ENCODE assay signal across 8 mouse cellular contexts in the genomic region with DNA sequence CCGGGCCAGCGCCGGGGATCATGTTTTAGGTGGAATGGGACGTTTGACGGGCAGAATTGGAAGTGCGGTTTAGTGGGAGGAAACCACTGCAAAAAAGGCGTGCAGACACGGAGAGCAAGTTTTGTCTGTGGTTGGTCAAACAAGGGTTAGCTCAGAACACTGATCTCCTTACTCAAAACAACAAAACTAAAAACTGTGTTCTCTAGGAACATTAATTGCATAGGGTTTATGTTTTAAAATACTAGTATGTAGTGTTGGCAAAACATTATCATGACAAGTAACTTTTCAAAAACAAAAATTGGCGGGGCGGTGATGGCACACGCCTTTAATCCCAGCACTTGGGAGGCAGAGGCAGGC. TPM values are rescaled to one million over a fixed set of nuclear protein-coding genes. Genes with fewer than 3 reads are reported as not detected.
DNase-seq lines count a peak whose midpoint lies in the region; ATAC-seq and TF ChIP-seq lines count a peak whose summit lies in the region.

No protein-coding gene starts in this region.

- intact Hi-C loops in left cerebral cortex, postnatal 36 days (cut with DNase I), result loop anchor here (5.0 kb wide), 1 partner anchor 49 kb away; no protein-coding TSS in a partner anchor

- TF ChIP-seq EP300 in lung, postnatal 0 days (IDR thresholded peaks at IDR 0.05), result no peak

- H3K4me3 ChIP-seq in lung, postnatal 0 days (ENCODE audit: low read depth, low read length), result peak overlapping the region; percentile 74
- peak overlapping the region; percentile 67 for H3K4me3 ChIP-seq in forebrain, embryonic 12.5 days (replicated peaks)
- peak overlapping the region; percentile 64 for H3K4me3 ChIP-seq in limb, embryonic 12.5 days (replicated peaks)

- H3K4me2 ChIP-seq in lung, postnatal 0 days (replicated peaks; ENCODE audit: low read depth, low read length), result peak overlapping the region; percentile 78
- H3K4me2 ChIP-seq in forebrain, embryonic 12.5 days, result peak overlapping the region; percentile 61
- peak overlapping the region; percentile 61 for H3K4me2 ChIP-seq in limb, embryonic 12.5 days

- H3K9me3 ChIP-seq in lung, postnatal 0 days (ENCODE audit: low read length), result no peaks in the 10 kb centered on the region
- no peaks in the 10 kb centered on the region for H3K9me3 ChIP-seq in forebrain, embryonic 12.5 days
- no peaks in the 10 kb centered on the region for H3K9me3 ChIP-seq in limb, embryonic 12.5 days

- no peaks in the 10 kb centered on the region for H3K4me1 ChIP-seq in lung, postnatal 0 days (ENCODE audit: insufficient read depth, low read depth, low read length)
- H3K4me1 ChIP-seq in forebrain, embryonic 12.5 days, result peaks cover 9% of the 10 kb centered on the region; the same call in 1 of the 2 replicates
- 0 out of 2 replicates have a peak, but pooled peaks cover 3% of the 10 kb centered on the region for H3K4me1 ChIP-seq in limb, embryonic 12.5 days (replicated peaks)

- peak overlapping the region; percentile 48 for H3K9ac ChIP-seq in lung, postnatal 0 days (replicated peaks; ENCODE audit: low read depth)
- H3K9ac ChIP-seq in forebrain, embryonic 12.5 days, result peak overlapping the region; percentile 73
- H3K9ac ChIP-seq in limb, embryonic 12.5 days (replicated peaks), result peak overlapping the region; percentile 80; the same call in 1 of the 2 replicates

- peak overlapping the region; percentile 90 for H3K27ac ChIP-seq in lung, postnatal 0 days (ENCODE audit: low read length)
- H3K27ac ChIP-seq in forebrain, embryonic 12.5 days, result peak overlapping the region; percentile 90
- peak overlapping the region; percentile 93 for H3K27ac ChIP-seq in limb, embryonic 12.5 days

- H3K36me3 ChIP-seq in lung, postnatal 0 days (ENCODE audit: insufficient read depth, low read length), result no peaks in the 10 kb centered on the region; the same call in 1 of the 2 replicates
- H3K36me3 ChIP-seq in forebrain, embryonic 12.5 days (replicated peaks), result peaks cover 12% of the 10 kb centered on the region; the same call in 1 of the 2 replicates
- H3K36me3 ChIP-seq in limb, embryonic 12.5 days, result peaks cover 22% of the 10 kb centered on the region; the same call in 1 of the 2 replicates

- no peak for ATAC-seq in lung, postnatal 0 days
- ATAC-seq in forebrain, embryonic 12.5 days (ENCODE audit: low FRiP score), result no peak
- no peak; the same call in 1 of the 2 replicates for ATAC-seq in limb, embryonic 12.5 days (ENCODE audit: insufficient number of reproducible peaks, insufficient read depth, low FRiP score, low TSS enrichment, low read depth)
- ATAC-seq in megakaryocyte-erythroid progenitor cell, adult 5-6 weeks (replicated peaks; ENCODE audit: low FRiP score, low TSS enrichment, poor library complexity, severe bottlenecking), result no peak

- no peak for TF ChIP-seq CTCF in lung, postnatal 0 days (IDR thresholded peaks at IDR 0.05)

- 33% methylated on average over 11 of the region's 11 CpGs for WGBS in lung, postnatal 0 days
- 39% methylated on average over 11 of the region's 11 CpGs for WGBS in forebrain, embryonic 12.5 days
- 41% methylated on average over 11 of the region's 11 CpGs for WGBS in limb, embryonic 12.5 days

- DNase-seq in lung, postnatal 0 days (ENCODE audit: low spot score), result no peak
- no peak for DNase-seq in lung, postnatal 14 days
- DNase-seq in skeletal muscle tissue, adult 2 months (ENCODE audit: low read depth, low spot score), result peak; percentile 4
- no peak for DNase-seq in ovary, postnatal 14 days (ENCODE audit: low spot score)
- no peak for DNase-seq in left cerebral cortex, postnatal 36 days (ENCODE audit: low spot score in 2 of 2)

- no peaks in the 10 kb centered on the region for H3K27me3 ChIP-seq in lung, postnatal 0 days (replicated peaks; ENCODE audit: insufficient read depth, low read length)
- H3K27me3 ChIP-seq in forebrain, embryonic 12.5 days, result no peaks in the 10 kb centered on the region
- H3K27me3 ChIP-seq in limb, embryonic 12.5 days, result no peaks in the 10 kb centered on the region

RNA-seq across cellular contexts. Expression of gene Pole4, which starts 52.0 kb away (rescaled TPM):
- 57.4 and 60.4 TPM in 2 replicates for polyA plus RNA-seq in lung, postnatal 0 days (2015; fragmentation: Nextera tagmentation; extraction: Ambion mirVana)
- 91.2 and 91.3 TPM in 2 replicates for polyA plus RNA-seq in forebrain, embryonic 12.5 days (2016; fragmentation: Nextera tagmentation; extraction: Ambion mirVana)
- polyA plus RNA-seq in limb, embryonic 12.5 days (2016; fragmentation: Nextera tagmentation; extraction: Ambion mirVana), result 101 and 104 TPM in 2 replicates
- 66.7 and 69.6 TPM in 2 replicates for total RNA-seq in megakaryocyte-erythroid progenitor cell, adult 5-6 weeks (2014; fragmentation: Nextera tagmentation)
- 38.8 and 41.2 TPM in 2 replicates for total RNA-seq in megakaryocyte-erythroid progenitor cell, adult 5-6 weeks (2017)
- 10 to 100 TPM; 31.4 to 32.7 TPM for total RNA-seq in left cerebral cortex, postnatal 36 days (2021)
